Comparison of ENCODE assay signal across 8 mouse cellular contexts in genomic region chr4:46527558-46527926, GRCm38 (mm10). TPM values are rescaled to one million over a fixed set of nuclear protein-coding genes. Genes with fewer than 3 reads are reported as not detected.
DNase-seq lines count a peak whose midpoint lies in the region; ATAC-seq and TF ChIP-seq lines count a peak whose summit lies in the region.

No protein-coding gene starts in this region.

- DNase-seq in adrenal gland, adult 2 months = peak; percentile 43
- DNase-seq in adrenal gland, postnatal 4 days (ENCODE audit: low spot score in 2 of 2) = no peak
- peak; percentile 11 for DNase-seq in embryonic facial prominence, embryonic 11.5 days (ENCODE audit: low spot score)
- DNase-seq in hindbrain, postnatal 0 days (ENCODE audit: low spot score) = no peak
- no peak for DNase-seq in layer of hippocampus, adult 9-10 months (ENCODE audit: low spot score)
- DNase-seq in layer of hippocampus, postnatal 36 days = no peak

- no peak for TF ChIP-seq CTCF in hindbrain, postnatal 0 days (IDR thresholded peaks at IDR 0.05; ENCODE audit: low read depth)

- no peaks in the 10 kb centered on the region for H3K4me1 ChIP-seq in embryonic facial prominence, embryonic 11.5 days (ENCODE audit: control insufficient read depth, insufficient read depth, low read length)
- 0 out of 2 replicates have a peak, but pooled peaks cover 3% of the 10 kb centered on the region for H3K4me1 ChIP-seq in hindbrain, postnatal 0 days (ENCODE audit: insufficient read depth, low read length)
- H3K4me1 ChIP-seq in stomach, embryonic 16.5 days (ENCODE audit: control insufficient read depth, insufficient read depth, low read length) = peaks cover 4% of the 10 kb centered on the region; the same call in 1 of the 2 replicates

- H3K9me3 ChIP-seq in embryonic facial prominence, embryonic 11.5 days (replicated peaks; ENCODE audit: control insufficient read depth, low read length) = no peaks in the 10 kb centered on the region
- H3K9me3 ChIP-seq in hindbrain, postnatal 0 days (ENCODE audit: low read length) = no peaks in the 10 kb centered on the region
- H3K9me3 ChIP-seq in stomach, embryonic 16.5 days (replicated peaks; ENCODE audit: control insufficient read depth, low read length) = peaks cover 4% of the 10 kb centered on the region; the same call in 1 of the 2 replicates

- ATAC-seq in embryonic facial prominence, embryonic 11.5 days (replicated peaks; ENCODE audit: insufficient number of reproducible peaks, low FRiP score, low TSS enrichment, low read depth) = 0 out of 2 replicates have a peak, but pooled peaks have one; percentile 48
- no peak for ATAC-seq in hindbrain, postnatal 0 days
- peak; percentile 91 for ATAC-seq in megakaryocyte, adult 5-6 weeks (ENCODE audit: poor library complexity, severe bottlenecking)
- ATAC-seq in stomach, embryonic 16.5 days (ENCODE audit: insufficient read depth, low FRiP score) = peak; percentile 72

- WGBS in embryonic facial prominence, embryonic 11.5 days = 4% methylated on average over 6 of the region's 7 CpGs
- WGBS in hindbrain, postnatal 0 days = 13% methylated on average over 6 of the region's 7 CpGs
- WGBS in stomach, embryonic 16.5 days = 6% methylated on average over 7 of the region's 7 CpGs

- peak overlapping the region; percentile 19 for H3K4me3 ChIP-seq in embryonic facial prominence, embryonic 11.5 days (ENCODE audit: low read depth, low read length)
- no peak overlapping the region for H3K4me3 ChIP-seq in hindbrain, postnatal 0 days (ENCODE audit: low read length)
- peak overlapping the region; percentile 34 for H3K4me3 ChIP-seq in stomach, embryonic 16.5 days (replicated peaks; ENCODE audit: low read length)

- H3K4me2 ChIP-seq in embryonic facial prominence, embryonic 11.5 days (ENCODE audit: low read depth, low read length) = peak overlapping the region; percentile 44
- H3K4me2 ChIP-seq in hindbrain, postnatal 0 days (ENCODE audit: low read depth, low read length) = peak overlapping the region; percentile 47
- H3K4me2 ChIP-seq in stomach, embryonic 16.5 days (ENCODE audit: low read depth, low read length) = peak overlapping the region; percentile 60

- H3K27ac ChIP-seq in embryonic facial prominence, embryonic 11.5 days (replicated peaks; ENCODE audit: low read depth, low read length) = no peak overlapping the region
- no peak overlapping the region for H3K27ac ChIP-seq in hindbrain, postnatal 0 days
- no peak overlapping the region for H3K27ac ChIP-seq in stomach, embryonic 16.5 days (ENCODE audit: low read length)

- H3K9ac ChIP-seq in embryonic facial prominence, embryonic 11.5 days (replicated peaks; ENCODE audit: low read length) = peak overlapping the region; percentile 32
- no peak overlapping the region for H3K9ac ChIP-seq in hindbrain, postnatal 0 days (replicated peaks; ENCODE audit: low read length)
- peak overlapping the region; percentile 65 for H3K9ac ChIP-seq in stomach, embryonic 16.5 days (ENCODE audit: low read length)

- no peaks in the 10 kb centered on the region for H3K27me3 ChIP-seq in embryonic facial prominence, embryonic 11.5 days (ENCODE audit: control insufficient read depth, insufficient read depth, low read length)
- no peaks in the 10 kb centered on the region for H3K27me3 ChIP-seq in hindbrain, postnatal 0 days (ENCODE audit: insufficient read depth, low read length)
- H3K27me3 ChIP-seq in stomach, embryonic 16.5 days (ENCODE audit: control insufficient read depth, insufficient read depth, low read length) = no peaks in the 10 kb centered on the region

- H3K36me3 ChIP-seq in embryonic facial prominence, embryonic 11.5 days (replicated peaks; ENCODE audit: control insufficient read depth, insufficient read depth, low read depth, low read length) = no peaks in the 10 kb centered on the region
- H3K36me3 ChIP-seq in hindbrain, postnatal 0 days (ENCODE audit: insufficient read depth, low read length) = no peaks in the 10 kb centered on the region
- H3K36me3 ChIP-seq in stomach, embryonic 16.5 days (ENCODE audit: control insufficient read depth, insufficient read depth, low read length) = no peaks in the 10 kb centered on the region

RNA-seq across cellular contexts. Expression of gene Trim14, which starts 8.4 kb away (rescaled TPM):
- 1 to 10 TPM; 4.9 to 5.8 TPM for total RNA-seq in adrenal gland, adult 2 months (2021)
- polyA plus RNA-seq in adrenal gland, adult 2 months (2012; rRNA removed) = 16.0 and 21.3 TPM in 2 replicates
- 1 to 10 TPM; 7.2 to 7.5 TPM for total RNA-seq in adrenal gland, postnatal 4 days (2021)
- 2.0 and 2.7 TPM in 2 replicates for polyA plus RNA-seq in embryonic facial prominence, embryonic 11.5 days (2014; fragmentation: Nextera tagmentation; extraction: Ambion mirVana)
- 1.5 and 3.0 TPM in 2 replicates for total RNA-seq in hindbrain, postnatal 0 days (2014; rRNA removed)
- polyA plus RNA-seq in hindbrain, postnatal 0 days (2015; fragmentation: Nextera tagmentation; extraction: Ambion mirVana) = 1.2 and 1.7 TPM in 2 replicates
- total RNA-seq in megakaryocyte, adult 5-6 weeks (2015) = 9.7 and 13.3 TPM in 2 replicates
- total RNA-seq in megakaryocyte, adult 5-6 weeks (2017) = 26.8 and 42.5 TPM in 2 replicates
- 4.4 and 5.7 TPM in 2 replicates for polyA plus RNA-seq in stomach, embryonic 16.5 days (2015; fragmentation: Nextera tagmentation; extraction: Ambion mirVana)
- 1 to 10 TPM in 1 of 2 experiments, under 1 TPM in 1; 0.88 to 1.1 TPM for total RNA-seq in layer of hippocampus, postnatal 36 days (2021)

RNA-seq across cellular contexts. Expression of gene Nans, which starts 38.5 kb away (rescaled TPM):
- 10 to 100 TPM; 38.4 to 42.5 TPM for total RNA-seq in adrenal gland, adult 2 months (2021)
- 13.7 and 16.0 TPM in 2 replicates for polyA plus RNA-seq in adrenal gland, adult 2 months (2012; rRNA removed)
- total RNA-seq in adrenal gland, postnatal 4 days (2021) = 10 to 100 TPM; 51.0 to 51.3 TPM
- polyA plus RNA-seq in embryonic facial prominence, embryonic 11.5 days (2014; fragmentation: Nextera tagmentation; extraction: Ambion mirVana) = 90.3 and 97.6 TPM in 2 replicates
- 80.2 and 85.9 TPM in 2 replicates for total RNA-seq in hindbrain, postnatal 0 days (2014; rRNA removed)
- 57.6 and 60.4 TPM in 2 replicates for polyA plus RNA-seq in hindbrain, postnatal 0 days (2015; fragmentation: Nextera tagmentation; extraction: Ambion mirVana)
- total RNA-seq in megakaryocyte, adult 5-6 weeks (2015) = 39.9 and 45.3 TPM in 2 replicates
- 52.9 and 53.9 TPM in 2 replicates for total RNA-seq in megakaryocyte, adult 5-6 weeks (2017)
- polyA plus RNA-seq in stomach, embryonic 16.5 days (2015; fragmentation: Nextera tagmentation; extraction: Ambion mirVana) = 90.7 and 101 TPM in 2 replicates
- total RNA-seq in layer of hippocampus, postnatal 36 days (2021) = 10 to 100 TPM; 16.1 to 19.0 TPM

Comparison
In these comparisons a context has a peak if more than half of its experiments do, and no peak if none do; other contexts are left out.
1. DNase-seq: peak in adrenal gland, adult 2 months (single experiment) and embryonic facial prominence, embryonic 11.5 days (single experiment); none in adrenal gland, postnatal 4 days (0 of 2), hindbrain, postnatal 0 days (single experiment), layer of hippocampus, adult 9-10 months (single experiment) and layer of hippocampus, postnatal 36 days (0 of 2).
2. Peak in every context shown above with its lines, with median percentiles within 50 percentile points of each other: H3K4me2 ChIP-seq.